Mouse (Mus musculus) thymus, adult 2 months (tissue): Measurements from ENCODE around the gene Slc12a8.

Experiments used
- CTCF ChIP-seq: fragments of 200-500 bp; IDR thresholded peaks from 2 replicates; pipeline ENCODE4 v1.5.1; 2012; ENCODE audit warnings: mild to moderate bottlenecking, control low read depth, low read length, moderate library complexity, borderline replicate concordance; ENCODE audit not compliant: control insufficient read depth, poor library complexity, insufficient read depth; ENCODE audit errors: extremely low read depth
- POLR2A ChIP-seq: fragments of 200-500 bp; IDR thresholded peaks from 2 replicates; pipeline ENCODE4 v1.6.1; 2012; ENCODE audit warnings: mild to moderate bottlenecking, low read length, control low read depth, moderate library complexity; ENCODE audit not compliant: control insufficient read depth, poor library complexity, insufficient read depth; ENCODE audit errors: extremely low read depth

GRCm38 (mm10) chr16:33583333-33583732, 66.2 kb downstream of the Slc12a8 start:
- no peak for TF ChIP-seq CTCF
- no peak for TF ChIP-seq POLR2A
